Mouse (Mus musculus) brain, adult 2 months (tissue): Measurements from ENCODE around the gene Vmn1r111.
"Not testable (repeated sequence)": the region's sequence is repeated elsewhere in the genome, so short reads cannot be mapped to it uniquely, and the experiment has no call there.

Source experiments
- DNase-seq: peaks from one replicate; pipeline ENCODE4 v3.0.0; 2011; ENCODE audit warnings: low read depth, low spot score

Gene Vmn1r111

GRCm38 (mm10) chr7:20703116-20703515, at the start of gene Vmn1r111:
Gene Vmn1r111 (minus strand): TSS chr7:20703216.
- DNase-seq: not testable (repeated sequence)

- not testable (repeated sequence) for DNase-seq
Observed at GRCm38 (mm10) chr7:20730524-20730923, 27.5 kb upstream of the Vmn1r111 start, which contains the start of gene Gm10668. Gene Gm10668 (minus strand): TSS chr7:20730624.

GRCm38 (mm10) chr7:20668618-20669017, 34.4 kb downstream of the Vmn1r111 start, which contains the start of gene Vmn1r107:
Gene Vmn1r107 (plus strand): TSS chr7:20668918.
- not testable (repeated sequence) for DNase-seq
